Mouse (Mus musculus) cerebellum, postnatal 25 days (tissue): ENCODE measurements at regions not wholly inside any gene's neighbourhood (a gene's known extent, or its start where the extent isn't known, plus 50 kb on each side); places are given as distances from the start of the nearest gene placed in this dataset.

Source experiments
- DNase-seq, 2 experiments: peaks; one replicate each; pipeline ENCODE4 v3.0.0; 2021; ENCODE audit warnings: mixed read lengths in 2 of 2

- DNase-seq: no peak
Measured at GRCm38 (mm10) chr1:154086145-154086544, 114.8 kb upstream of the Zfp648 start.

GRCm38 (mm10) chr1:154089815-154090214 is 111.2 kb upstream of the Zfp648 start:
- DNase-seq: no peak

DNA sequence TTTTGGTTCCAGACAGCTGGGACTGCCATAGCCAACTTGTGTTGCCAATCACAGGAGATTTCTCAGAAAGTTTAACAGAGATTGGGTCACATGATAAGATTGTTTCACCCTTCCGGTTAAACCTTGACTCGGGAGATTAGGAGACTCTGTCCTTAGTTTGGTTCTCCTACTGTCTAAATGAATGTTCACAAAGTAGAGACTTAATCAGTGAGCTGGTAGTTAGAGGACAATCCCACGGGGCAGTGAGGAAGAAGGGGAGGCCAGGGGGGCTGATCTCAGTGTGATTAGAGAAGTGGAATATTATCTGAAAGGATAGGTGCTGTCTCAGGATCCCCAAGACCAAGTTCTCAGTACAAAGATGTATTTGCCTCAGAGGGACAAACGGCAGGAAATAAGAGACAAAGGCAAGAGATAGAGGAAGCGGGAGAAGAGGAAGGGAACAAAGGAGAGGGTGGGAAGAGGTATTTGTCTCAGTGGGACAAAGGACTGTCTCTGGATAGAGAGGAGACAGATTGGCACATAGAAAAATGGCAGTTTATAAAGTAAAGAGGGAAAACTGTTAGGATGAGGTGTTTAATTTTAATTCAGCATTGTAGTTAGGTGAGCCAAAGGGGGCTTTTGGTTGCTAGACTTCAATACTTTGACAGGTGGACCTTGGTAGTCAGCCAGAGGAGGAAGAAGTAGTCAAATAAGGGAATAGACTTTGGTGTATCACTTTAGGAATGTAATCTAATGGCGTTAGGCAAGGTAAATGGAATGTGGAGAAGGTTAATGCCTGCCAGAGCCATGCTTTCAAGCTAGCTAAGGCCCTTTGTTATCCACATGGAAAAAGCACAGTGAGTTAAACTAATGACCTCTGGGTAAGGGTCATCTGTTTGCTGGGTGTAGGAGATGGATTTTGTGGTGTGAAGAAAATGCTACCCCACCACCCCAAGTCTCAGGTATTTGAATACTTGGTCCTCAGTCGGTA is 110.2 kb upstream of the Zfp648 start:
- no peak for DNase-seq

GRCm38 (mm10) chr1:154093549-154093948 is 107.4 kb upstream of the Zfp648 start:
- DNase-seq: no peak

GRCm38 (mm10) chr1:154094357-154094756 is 106.6 kb upstream of the Zfp648 start:
- no peak for DNase-seq

DNA sequence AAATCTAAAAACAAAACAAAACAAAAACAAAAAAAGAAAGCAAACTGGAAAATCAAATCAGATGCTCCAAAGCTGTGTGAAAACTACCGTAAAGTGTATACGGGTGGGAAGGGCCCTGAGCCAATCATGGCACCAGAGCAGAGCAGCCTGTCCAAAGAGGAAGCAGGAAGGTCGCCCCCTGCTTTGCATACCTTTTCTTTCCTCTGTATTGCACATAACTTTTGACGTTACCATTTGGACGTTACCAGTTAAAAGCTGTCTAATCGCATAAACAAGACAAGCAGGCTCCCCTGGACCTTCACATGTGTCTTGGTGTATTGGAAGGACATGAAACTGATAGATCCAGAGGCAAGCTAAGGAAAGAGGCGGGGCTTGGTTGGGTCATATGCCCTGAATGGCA is 104.9 kb upstream of the Zfp648 start:
- no peak for DNase-seq

DNA sequence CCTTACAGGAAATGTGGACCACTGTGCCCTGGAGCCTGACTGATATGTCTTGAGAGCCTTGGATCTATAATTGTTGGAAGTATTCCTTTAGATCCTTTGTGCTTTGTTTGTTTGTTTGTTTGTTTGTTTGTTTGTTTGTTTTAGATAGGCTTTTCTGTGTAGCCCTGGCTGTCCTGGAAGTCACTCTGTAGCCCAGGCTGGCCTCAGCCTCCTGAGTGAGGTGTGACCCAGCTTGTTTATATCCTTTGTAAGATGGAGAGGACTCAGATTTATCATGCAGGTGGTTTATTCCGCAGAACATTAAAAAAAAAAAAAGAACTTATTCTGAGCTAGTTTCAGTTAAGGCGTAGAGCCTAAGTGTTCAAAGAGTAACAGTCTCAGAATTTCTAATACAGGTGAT is 104.1 kb upstream of the Zfp648 start:
- no peak for DNase-seq

DNA sequence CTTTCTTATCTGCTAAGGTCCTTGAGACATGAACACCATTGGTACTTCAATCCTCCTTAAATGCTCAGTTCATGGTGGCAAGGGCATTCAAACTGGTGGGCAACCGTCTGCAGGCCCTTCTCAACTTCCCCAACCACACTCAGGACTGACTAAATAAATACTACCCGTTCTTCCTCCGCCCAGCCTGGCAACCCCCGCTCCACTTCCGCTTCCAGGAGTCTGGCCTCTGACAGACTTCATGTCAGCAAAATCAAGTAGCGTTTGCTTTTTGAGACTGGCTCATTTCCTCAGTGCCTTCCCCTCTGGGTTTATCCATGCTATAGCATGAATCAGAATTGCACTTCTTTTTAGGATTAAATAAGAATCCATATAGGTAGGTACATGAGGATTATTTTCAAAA is 103.3 kb upstream of the Zfp648 start:
- DNase-seq: no peak

- no peak for DNase-seq
Measured at GRCm38 (mm10) chr1:154100556-154100955, 100.4 kb upstream of the Zfp648 start.

DNA sequence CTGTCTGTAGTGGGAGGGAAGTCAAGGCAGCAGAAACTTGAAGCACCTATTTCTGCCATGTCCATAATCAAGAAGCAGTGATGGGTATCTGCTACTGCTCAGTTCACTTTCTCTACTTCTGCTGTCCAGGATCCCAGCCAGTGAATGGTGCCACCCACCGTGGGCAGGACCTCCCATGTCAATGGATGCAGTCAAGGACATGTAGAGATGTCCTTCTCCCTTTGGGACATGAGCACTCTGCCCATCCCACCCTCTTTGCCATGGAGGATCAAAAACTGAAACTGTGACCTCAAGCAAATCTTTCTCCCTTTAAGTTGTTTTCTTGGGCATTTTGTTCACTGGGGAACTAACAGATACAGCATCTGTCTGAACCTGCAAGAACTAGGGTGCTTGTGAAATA is 99.6 kb upstream of the Zfp648 start:
- DNase-seq: no peak

DNA sequence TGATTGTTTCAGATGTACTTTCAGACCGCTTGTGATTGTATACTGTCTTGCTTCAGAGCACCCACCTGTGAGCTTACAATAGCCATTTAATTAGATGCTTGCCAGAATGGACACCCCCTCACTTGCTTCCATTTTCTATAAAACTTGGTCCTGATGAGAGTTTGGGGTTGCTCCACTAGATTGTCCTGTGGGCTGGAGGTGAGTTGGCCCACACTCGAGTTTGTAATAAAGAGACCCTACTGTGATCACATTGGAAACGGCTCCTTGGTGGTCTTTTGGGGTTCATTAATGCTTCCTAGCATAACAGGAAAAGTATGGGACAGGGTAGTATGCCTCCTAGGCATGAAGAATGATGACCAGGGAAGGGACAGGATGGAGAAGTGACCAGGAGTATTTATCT is 98.8 kb upstream of the Zfp648 start:
- DNase-seq: no peak

DNA sequence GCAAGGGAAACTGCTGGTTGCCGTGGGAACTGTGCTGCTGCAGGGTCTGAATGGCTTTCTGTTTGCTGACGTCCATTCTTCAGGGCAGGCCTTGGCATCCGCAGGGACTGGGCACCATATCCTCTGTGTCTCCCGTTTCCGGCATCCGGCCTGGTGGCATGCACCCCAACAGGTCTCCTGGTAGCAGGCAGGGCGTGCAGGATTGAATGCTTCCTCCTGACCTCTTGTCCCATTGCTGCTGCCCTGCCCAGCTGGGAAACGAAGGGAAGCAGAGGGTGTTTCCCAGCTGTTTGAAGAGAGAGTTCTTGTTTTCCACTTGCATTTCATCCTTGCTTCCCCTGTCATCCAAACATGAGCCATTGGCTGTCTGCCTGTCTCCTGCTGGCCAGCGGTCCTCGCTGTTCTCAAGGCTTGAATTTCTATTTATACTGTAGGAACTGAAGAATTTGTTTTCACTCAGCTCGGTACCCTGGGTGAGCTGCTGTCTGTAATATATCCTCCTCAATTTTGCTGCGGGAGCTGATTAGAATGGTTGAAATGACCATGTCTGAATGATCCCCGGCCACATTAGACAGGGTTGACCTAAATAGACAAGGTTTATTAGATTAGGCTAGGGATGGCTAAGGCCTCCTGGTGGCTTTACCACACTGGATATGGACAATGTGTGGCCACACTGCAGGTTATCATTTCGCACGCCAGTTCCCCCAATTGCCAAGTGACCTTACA is 98.0 kb upstream of the Zfp648 start:
- peak; percentile 61 to 68 for DNase-seq

- DNase-seq: no peak
Measured at GRCm38 (mm10) chr1:154103597-154103923, 97.4 kb upstream of the Zfp648 start.

GRCm38 (mm10) chr1:154104006-154104600 is 96.9 kb upstream of the Zfp648 start:
- no peak for DNase-seq

GRCm38 (mm10) chr1:154104779-154105178 is 96.2 kb upstream of the Zfp648 start:
- no peak for DNase-seq

DNA sequence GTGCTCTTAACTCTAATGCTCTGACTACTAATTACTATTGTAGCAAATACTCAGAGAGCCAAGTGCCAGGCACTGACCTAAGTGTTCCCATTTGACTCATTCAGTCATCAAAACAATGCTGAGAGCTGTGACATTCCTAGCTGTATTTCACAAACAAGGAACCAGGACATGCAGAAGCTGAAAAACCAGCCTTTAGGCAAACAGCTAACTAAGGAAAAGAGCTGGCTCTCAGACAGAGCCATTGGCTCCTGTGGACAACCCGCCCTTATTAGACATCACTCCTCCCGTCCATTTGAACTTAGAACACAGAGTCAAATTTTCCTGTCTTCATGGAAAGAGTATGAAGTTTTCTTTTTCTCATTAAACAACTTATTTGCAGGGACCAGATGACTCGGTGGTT is 88.5 kb upstream of the Zfp648 start:
- no peak for DNase-seq

DNA sequence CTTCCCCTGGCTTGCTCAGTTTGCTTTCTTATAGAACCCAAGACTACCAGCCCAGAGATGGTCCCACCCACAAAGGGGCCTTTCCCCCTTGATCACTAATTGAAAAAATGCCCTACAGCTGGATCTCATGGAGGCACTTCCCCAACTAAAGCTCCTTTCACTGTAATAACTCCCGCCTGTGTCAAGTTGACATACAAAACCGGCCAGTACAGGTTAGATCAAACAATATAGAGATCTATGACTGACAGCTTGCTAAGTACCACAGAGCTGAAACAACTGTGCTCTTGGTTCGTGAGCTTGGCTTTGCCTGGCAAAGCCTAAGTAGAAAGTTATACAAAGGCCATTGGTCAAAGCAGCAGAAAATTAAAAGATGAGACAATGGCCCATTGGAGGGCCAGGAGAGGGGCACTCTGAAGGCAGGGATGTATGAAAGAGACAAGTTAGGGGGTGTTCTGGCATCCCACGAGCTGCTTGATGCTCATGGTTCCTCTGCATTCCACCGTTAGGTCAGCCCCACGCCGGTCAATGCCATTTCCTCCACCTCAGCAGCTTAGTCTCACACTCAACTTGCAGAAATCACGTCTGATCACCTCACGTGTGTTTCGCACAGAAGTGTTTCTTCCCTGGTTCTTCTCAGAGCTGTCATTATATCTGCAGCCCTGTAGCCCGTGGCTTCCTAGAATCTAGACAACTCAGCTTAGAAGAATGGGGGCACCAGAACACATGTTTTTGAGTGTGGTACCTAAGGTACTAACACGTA is 87.5 kb upstream of the Zfp648 start:
- no peak for DNase-seq

- DNase-seq: no peak
Measured at GRCm38 (mm10) chr1:154116188-154116710, 84.7 kb upstream of the Zfp648 start.

GRCm38 (mm10) chr1:154117346-154117687 is 83.7 kb upstream of the Zfp648 start:
- peak; percentile 24 to 32 for DNase-seq

GRCm38 (mm10) chr1:154117688-154118373 is 83.2 kb upstream of the Zfp648 start:
- DNase-seq: peak; percentile 38 to 41

- peak; percentile 72 to 90 for DNase-seq
Measured at GRCm38 (mm10) chr1:154118374-154119004, 82.5 kb upstream of the Zfp648 start.

- DNase-seq: no peak
Measured at GRCm38 (mm10) chr1:154119611-154120010, 81.4 kb upstream of the Zfp648 start.
